Mouse (Mus musculus) midbrain, embryonic 14.5 days (tissue): ENCODE data around the gene Man2a2. TPM values are rescaled to one million over a fixed set of nuclear protein-coding genes. Genes with fewer than 3 reads are reported as not detected.

Source experiments
- ATAC-seq: fragments of 200-750 bp; cut with Nextera tagmentation; 2 replicates; pipeline ENCODE4 v1.8.0; 2017; ENCODE audit warnings: moderate number of reproducible peaks, moderate library complexity; ENCODE audit not compliant: low FRiP score, low TSS enrichment
- DNase-seq: peaks from one replicate; pipeline ENCODE4 v3.0.0-alpha.2; 2015
- H3K27ac ChIP-seq: fragments of 300-500 bp; sonication (generic); replicated peaks from 2 replicates; pipeline ENCODE4 v1.5.1; 2014; ENCODE audit warnings: mild to moderate bottlenecking, low read depth, low read length, moderate library complexity
- H3K27me3 ChIP-seq: fragments of 300-500 bp; sonication (generic); 2 replicates; pipeline ENCODE4 v1.6.1; 2014; ENCODE audit warnings: low read length, control low read depth, mixed read lengths; ENCODE audit not compliant: control insufficient read depth, insufficient read depth
- H3K36me3 ChIP-seq: fragments of 300-500 bp; sonication (generic); 2 replicates; pipeline ENCODE4 v1.6.1; 2014; ENCODE audit warnings: low read length, control low read depth; ENCODE audit not compliant: control insufficient read depth, insufficient read depth
- H3K4me1 ChIP-seq: fragments of 300-500 bp; sonication (generic); 2 replicates; pipeline ENCODE4 v1.6.1; 2014; ENCODE audit warnings: mild to moderate bottlenecking, antibody characterized with exemption, low read length, control low read depth; ENCODE audit not compliant: control insufficient read depth, insufficient read depth
- H3K4me2 ChIP-seq: fragments of 300-500 bp; sonication (generic); 2 replicates; pipeline ENCODE4 v1.6.1; 2014; ENCODE audit warnings: mild to moderate bottlenecking, low read length, moderate library complexity
- H3K4me3 ChIP-seq: fragments of 300-500 bp; sonication (generic); replicated peaks from 2 replicates; pipeline ENCODE4 v1.5.1; 2014; ENCODE audit warnings: low read depth, low read length
- H3K9ac ChIP-seq: fragments of 300-500 bp; sonication (generic); replicated peaks from 2 replicates; pipeline ENCODE4 v1.6.1; 2014; ENCODE audit warnings: mild to moderate bottlenecking, low read length, moderate library complexity
- H3K9me3 ChIP-seq: fragments of 300-500 bp; sonication (generic); 2 replicates; pipeline ENCODE4 v1.6.1; 2016; ENCODE audit warnings: low read length, control low read depth, mixed read lengths; ENCODE audit not compliant: control insufficient read depth
- WGBS: fragments of 180-500 bp; shearing (Covaris S2); extraction: QIAGEN DNeasy Blood & Tissue Kit; methylation state at CpG from one replicate; pipeline ENCODE4 v1.1.7; 2014; 5-methylcytosine and 5-hydroxymethylcytosine counted together
- polyA plus RNA-seq: library from polyadenylated mRNA; unstranded; fragments of >200 nt; fragmentation: Nextera tagmentation; extraction: Ambion mirVana; gene quantifications from 2 replicates; pipeline ENCODE4 v1.2.1, GENCODE M21; 2014

Gene Man2a2
- polyA plus RNA-seq, 1 experiment from 2014 or later: 18.1 TPM

GRCm38 (mm10) chr7:80357156-80357555, 14.0 kb downstream of the Man2a2 start:
- H3K27me3 ChIP-seq: no peaks in the 10 kb centered on the region
- H3K36me3 ChIP-seq: peaks cover 91% of the 10 kb centered on the region
- no peak overlapping the region for H3K4me2 ChIP-seq
- H3K9me3 ChIP-seq: no peaks in the 10 kb centered on the region
- DNase-seq (peak; percentile 29), ATAC-seq (no peak)
- no peak overlapping the region for H3K4me3 ChIP-seq
- 16% methylated on average over 8 of the region's 8 CpGs for WGBS
- H3K9ac ChIP-seq: no peak overlapping the region
- no peaks in the 10 kb centered on the region for H3K4me1 ChIP-seq
- no peak overlapping the region; the same call in 1 of the 2 replicates for H3K27ac ChIP-seq

GRCm38 (mm10) chr7:80356351-80356750, 14.8 kb downstream of the Man2a2 start:
- no peak for DNase-seq
- WGBS: 89% methylated on average over 13 of the region's 13 CpGs
- no peak overlapping the region; the same call in 1 of the 2 replicates for H3K27ac ChIP-seq
- H3K36me3 ChIP-seq: peaks cover 90% of the 10 kb centered on the region
- no peak overlapping the region for H3K4me3 ChIP-seq
- no peak overlapping the region for H3K4me2 ChIP-seq
- no peak overlapping the region for H3K9ac ChIP-seq
- H3K9me3 ChIP-seq: no peaks in the 10 kb centered on the region
- no peaks in the 10 kb centered on the region for H3K4me1 ChIP-seq
- H3K27me3 ChIP-seq: no peaks in the 10 kb centered on the region
- no peak for ATAC-seq

- H3K36me3 ChIP-seq: peaks cover 71% of the 10 kb centered on the region
Observed at GRCm38 (mm10) chr7:80352920-80353319, 18.3 kb downstream of the Man2a2 start.

DNA sequence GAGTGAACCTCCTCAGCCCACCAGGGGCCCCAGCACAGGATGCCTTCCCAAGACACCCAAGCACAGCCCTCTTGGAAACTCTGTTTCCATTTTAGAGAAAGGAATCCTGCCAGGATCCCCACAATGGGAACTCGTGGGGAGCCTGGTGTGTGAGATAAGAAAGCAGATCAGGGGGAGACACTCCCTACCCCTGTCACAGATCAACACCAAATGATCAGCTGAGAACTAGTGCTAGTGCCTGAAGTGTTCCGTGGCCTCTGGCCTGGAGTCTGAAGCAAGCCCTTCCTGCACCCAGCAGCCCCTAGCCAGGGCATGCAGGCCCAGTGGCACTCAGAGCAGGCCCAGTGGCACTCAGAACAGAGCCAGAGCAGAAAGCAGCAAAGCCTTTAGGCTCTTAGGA, 20.4 kb downstream of the Man2a2 start:
- no peaks in the 10 kb centered on the region for H3K4me1 ChIP-seq
- no peak overlapping the region for H3K4me2 ChIP-seq
- no peak overlapping the region for H3K4me3 ChIP-seq
- no peaks in the 10 kb centered on the region for H3K9me3 ChIP-seq
- WGBS: 78% methylated on average over 2 of the region's 2 CpGs
- H3K36me3 ChIP-seq: peaks cover 52% of the 10 kb centered on the region
- no peak overlapping the region for H3K27ac ChIP-seq
- ATAC-seq: no peak
- no peaks in the 10 kb centered on the region for H3K27me3 ChIP-seq
- no peak for DNase-seq
- H3K9ac ChIP-seq: no peak overlapping the region

More at GRCm38 (mm10) chr7:80352920-80353319, 18.3 kb downstream of the Man2a2 start:
- no peak overlapping the region for H3K4me3 ChIP-seq
- no peaks in the 10 kb centered on the region for H3K9me3 ChIP-seq
- H3K4me1 ChIP-seq: no peaks in the 10 kb centered on the region
- no peak overlapping the region for H3K9ac ChIP-seq
- no peaks in the 10 kb centered on the region for H3K27me3 ChIP-seq
- ATAC-seq: no peak
- DNase-seq: no peak
- WGBS: 93% methylated on average over 8 of the region's 8 CpGs
- H3K4me2 ChIP-seq: no peak overlapping the region
- H3K27ac ChIP-seq: no peak overlapping the region

GRCm38 (mm10) chr7:80347670-80348586, 23.2 kb downstream of the Man2a2 start:
- 77% methylated on average over 13 of the region's 13 CpGs for WGBS
- H3K27ac ChIP-seq: no peak overlapping the region

GRCm38 (mm10) chr7:80346830-80347229, 24.3 kb downstream of the Man2a2 start:
- 87% methylated on average over 5 of the region's 5 CpGs for WGBS
- Histone ChIP-seq H3K27ac (no peak overlapping the region), H3K4me3 (no peak overlapping the region), H3K27me3 (no peaks in the 10 kb centered on the region), H3K4me2 (no peak overlapping the region), H3K4me1 (peaks cover 15% of the 10 kb centered on the region), H3K9ac (no peak overlapping the region), H3K9me3 (no peaks in the 10 kb centered on the region), H3K36me3 (peaks cover 19% of the 10 kb centered on the region)
- ATAC-seq (no peak), DNase-seq (no peak)

More at GRCm38 (mm10) chr7:80347670-80348586, 23.2 kb downstream of the Man2a2 start:
- Histone ChIP-seq H3K4me3 (no peak overlapping the region), H3K36me3 (peaks cover 30% of the 10 kb centered on the region), H3K4me1 (peaks cover 6% of the 10 kb centered on the region; the same call in 1 of the 2 replicates), H3K9ac (no peak overlapping the region), H3K4me2 (no peak overlapping the region), H3K27me3 (no peaks in the 10 kb centered on the region), H3K9me3 (no peaks in the 10 kb centered on the region)
- DNase-seq (no peak), ATAC-seq (no peak)

GRCm38 (mm10) chr7:80346173-80346572, 25.0 kb downstream of the Man2a2 start:
- no peaks in the 10 kb centered on the region for H3K9me3 ChIP-seq
- no peak for ATAC-seq
- 95% methylated on average over 9 of the region's 9 CpGs for WGBS

GRCm38 (mm10) chr7:80343270-80344018, 27.7 kb downstream of the Man2a2 start:
- peak; percentile 11; the same call in 1 of the 2 replicates for ATAC-seq
- WGBS: 27% methylated on average over 19 of the region's 19 CpGs
- H3K4me1 ChIP-seq: peaks cover 32% of the 10 kb centered on the region
- DNase-seq: no peak
- H3K9ac ChIP-seq: peak overlapping the region; percentile 70
- peak overlapping the region; percentile 76 for H3K4me2 ChIP-seq
- H3K27me3 ChIP-seq: no peaks in the 10 kb centered on the region
- H3K27ac ChIP-seq: peak overlapping the region; percentile 70
- H3K9me3 ChIP-seq: no peaks in the 10 kb centered on the region
- H3K36me3 ChIP-seq: no peaks in the 10 kb centered on the region
- peak overlapping the region; percentile 44 for H3K4me3 ChIP-seq

More at GRCm38 (mm10) chr7:80346173-80346572, 25.0 kb downstream of the Man2a2 start:
- H3K4me2 ChIP-seq: no peak overlapping the region
- H3K27ac ChIP-seq: no peak overlapping the region
- H3K36me3 ChIP-seq: peaks cover 14% of the 10 kb centered on the region
- no peak overlapping the region for H3K4me3 ChIP-seq
- no peak overlapping the region for H3K9ac ChIP-seq
- no peak for DNase-seq
- H3K27me3 ChIP-seq: no peaks in the 10 kb centered on the region
- H3K4me1 ChIP-seq: peaks cover 21% of the 10 kb centered on the region
